Mouse (Mus musculus) gonadal fat pad, adult 2 months (tissue): Measurements from ENCODE around the gene Serpine2. TPM values are rescaled to one million over a fixed set of nuclear protein-coding genes. Genes with fewer than 3 reads are reported as not detected.

Experiments used
- DNase-seq: peaks from one replicate; pipeline ENCODE4 v3.0.0-alpha.2; 2012; ENCODE audit warnings: low read depth
- polyA plus RNA-seq: library from polyadenylated mRNA; depleted of rRNA; stranded (reverse); fragments of >200 nt; gene quantifications from 2 replicates; pipeline ENCODE4 v1.2.3, GENCODE M21; 2012; rRNA removed

The Serpine2 gene
- polyA plus RNA-seq, result 41.0 and 91.6 TPM in 2 replicates

DNA sequence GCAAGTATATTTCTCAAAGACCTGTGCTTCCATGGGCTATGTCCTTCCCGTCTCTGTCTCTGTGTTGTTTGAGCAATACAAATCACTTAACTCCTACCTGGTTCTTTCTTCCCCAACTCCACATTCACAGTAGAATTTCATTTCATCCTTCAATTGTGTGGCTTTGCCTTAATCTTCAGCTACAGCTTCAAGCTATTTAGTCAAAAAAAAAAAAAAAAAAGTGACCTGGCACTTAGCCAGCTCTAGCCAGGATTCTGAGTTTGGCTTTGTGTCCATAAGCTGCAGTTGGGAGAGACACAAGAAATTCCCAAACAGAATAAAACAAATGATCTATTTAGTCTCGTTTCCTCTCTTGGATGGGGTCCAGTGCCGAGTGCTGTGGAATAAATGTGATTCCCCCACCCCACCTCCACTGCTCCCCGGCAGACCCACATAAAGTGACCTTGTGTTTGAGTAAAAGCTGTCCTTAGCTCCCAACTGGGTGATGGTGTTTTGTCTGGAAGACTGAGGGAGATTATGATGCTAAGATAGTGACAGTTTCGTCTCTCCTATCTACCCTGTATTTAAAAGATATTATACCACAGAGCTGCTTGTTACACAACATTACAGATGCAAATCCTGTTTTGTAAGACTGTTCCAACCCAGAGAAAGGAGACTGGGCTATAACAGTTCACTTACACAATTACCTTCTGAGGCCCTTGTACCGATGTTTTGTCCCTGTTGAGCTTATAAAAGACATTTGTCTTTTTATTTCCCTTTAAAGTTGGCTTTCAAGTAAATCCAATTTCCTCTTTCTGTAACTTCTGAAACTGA, at the start of gene Serpine2:
Serpine2 (minus strand) TSS at position 51 of the 813 bp plus-strand sequence.
- no peak for DNase-seq

DNA sequence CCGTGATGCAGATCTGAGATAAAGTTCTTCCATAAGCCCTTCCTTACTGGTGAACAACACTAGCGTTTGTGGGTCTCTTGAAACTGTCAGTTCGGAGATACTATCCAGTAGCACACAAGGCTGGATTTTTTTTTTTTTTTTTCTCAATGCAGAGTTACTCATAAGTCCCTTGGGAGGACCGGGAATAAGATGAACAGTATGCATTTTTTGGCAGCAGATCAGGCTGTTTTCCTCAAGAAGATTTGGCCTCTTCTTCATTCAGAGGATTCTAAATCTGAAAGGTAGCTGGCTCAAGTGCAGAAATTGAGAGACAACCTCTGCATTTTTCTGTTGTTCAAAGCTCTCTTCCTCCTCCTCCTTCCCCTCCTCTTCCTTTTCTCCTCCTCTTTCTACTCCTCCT, 46.8 kb upstream of the Serpine2 start:
- DNase-seq, result no peak

DNA sequence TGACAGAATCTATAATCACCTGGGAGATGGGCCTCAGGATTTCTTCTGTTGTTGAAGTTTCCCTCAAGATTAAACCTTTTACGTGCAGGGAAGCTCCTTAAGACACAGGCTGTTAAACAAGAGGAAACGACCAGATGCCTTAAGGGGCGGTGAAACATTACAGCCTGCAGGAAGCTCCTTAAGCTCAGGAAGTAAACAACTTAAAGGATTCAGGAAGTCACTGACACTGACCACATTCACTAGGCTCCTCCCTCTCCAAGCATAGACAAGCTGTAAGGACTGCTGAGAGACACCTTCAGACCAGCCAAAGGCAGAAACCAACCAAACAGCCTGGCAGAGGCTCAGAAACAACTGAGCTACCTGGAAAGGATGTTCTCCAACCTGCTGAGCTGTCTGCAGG, 44.3 kb upstream of the Serpine2 start:
- DNase-seq, result no peak

DNA sequence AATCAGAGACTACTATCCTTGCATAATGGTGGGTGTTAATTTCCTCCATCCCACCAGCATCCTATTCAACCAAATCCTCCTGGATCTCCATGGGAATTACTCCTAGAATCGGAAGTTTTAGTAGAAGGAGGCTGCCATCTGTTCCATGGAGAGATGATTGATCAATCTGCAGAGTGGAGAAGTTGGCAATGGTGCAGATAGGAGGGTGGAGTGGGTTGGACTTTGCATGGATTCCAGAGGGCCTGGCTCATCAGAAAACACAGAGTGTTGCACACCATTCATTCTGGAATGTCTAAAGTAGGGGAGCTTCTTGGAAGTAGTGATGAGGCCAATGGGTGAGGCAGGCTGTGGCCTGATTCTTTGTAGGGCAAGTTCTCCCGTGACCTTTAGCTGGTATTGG, 41.9 kb upstream of the Serpine2 start:
- DNase-seq, result no peak

DNA sequence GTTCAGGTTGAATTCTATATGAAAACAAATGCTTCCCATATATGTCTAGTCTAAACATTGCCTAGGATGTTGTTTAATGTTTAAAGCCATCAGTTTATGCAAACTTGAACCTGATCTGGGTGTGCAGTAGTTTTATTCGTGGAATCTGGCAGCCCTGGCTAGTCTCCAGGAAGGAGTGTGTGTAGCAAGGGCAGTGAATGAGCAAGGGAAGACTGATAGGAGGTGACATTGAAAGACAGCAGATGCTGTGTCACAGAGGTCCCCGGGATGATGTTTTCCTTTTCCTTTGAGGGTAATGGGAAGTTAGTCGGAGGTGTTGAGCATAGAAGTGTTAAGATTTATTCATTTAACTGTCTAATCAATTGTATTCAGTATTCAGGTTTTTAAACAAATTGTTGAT, 21.7 kb upstream of the Serpine2 start:
- DNase-seq, result no peak

DNA sequence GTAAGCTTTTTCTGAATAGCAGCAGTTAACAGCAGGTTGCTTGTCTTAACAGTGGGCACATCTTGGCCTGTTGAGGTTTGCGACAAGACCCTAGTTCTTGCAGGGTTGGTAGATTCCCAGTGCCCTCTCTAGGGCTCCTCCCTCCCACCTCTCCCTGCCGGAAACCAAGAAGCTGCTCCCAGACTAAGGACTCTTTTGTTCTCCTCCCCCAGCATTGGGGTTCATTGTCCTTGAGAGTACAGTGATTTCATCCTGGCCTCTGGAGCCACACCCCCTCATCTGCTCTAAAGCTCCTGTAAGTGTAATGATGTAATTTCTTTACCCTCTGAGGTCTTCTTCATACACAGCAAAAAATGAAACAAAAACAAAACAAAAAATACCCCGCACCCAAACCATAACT, 13.8 kb upstream of the Serpine2 start:
- DNase-seq, result no peak

DNA sequence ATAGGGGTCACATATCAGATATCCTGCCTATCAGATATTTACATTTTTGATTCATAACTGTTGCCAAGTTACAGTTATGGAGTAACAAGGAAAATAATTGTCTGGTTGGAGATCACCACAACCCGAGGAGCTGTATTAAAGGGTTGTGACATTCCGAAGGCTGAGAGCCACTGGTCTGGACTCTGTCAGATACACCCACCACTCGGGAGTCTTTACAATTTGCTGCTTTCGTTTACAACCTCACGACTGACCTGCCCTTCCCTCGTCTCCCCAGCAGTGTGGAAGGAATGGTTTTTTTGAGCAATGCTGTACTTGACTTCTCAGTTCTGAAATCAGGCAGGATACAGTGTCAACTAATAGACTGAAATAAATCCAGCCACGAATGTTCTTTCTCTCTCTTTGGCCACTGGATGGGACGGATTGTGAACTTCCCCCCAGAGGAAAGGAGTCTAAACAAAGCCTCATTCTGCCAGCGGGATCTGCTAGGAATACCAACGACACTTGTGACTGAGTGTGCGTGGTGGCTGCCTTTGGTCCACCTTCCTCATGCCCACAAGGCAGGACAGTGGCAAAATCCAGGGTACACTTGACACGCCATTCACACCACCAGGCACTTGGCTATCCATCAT, 455 bp downstream of the Serpine2 start:
- no peak for DNase-seq

DNA sequence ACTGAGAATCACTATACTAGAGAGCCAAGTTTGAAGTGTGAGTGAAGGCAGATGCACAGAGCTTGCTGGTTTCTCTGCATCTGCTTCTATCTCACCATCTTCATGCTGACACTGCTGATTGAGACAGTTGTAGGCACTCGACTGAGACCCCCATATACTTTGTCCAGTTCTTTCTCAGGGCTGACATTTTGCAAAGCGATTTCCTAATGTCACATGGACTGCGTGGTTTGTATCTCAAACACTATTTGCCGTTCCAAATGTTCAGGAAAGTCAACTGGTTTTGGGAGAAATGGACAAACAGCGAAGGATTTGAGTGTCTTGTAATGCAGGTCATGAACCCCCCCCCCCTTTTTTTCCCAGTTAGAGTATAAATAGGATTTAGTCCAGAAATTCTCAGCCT, 1.0 kb downstream of the Serpine2 start:
- no peak for DNase-seq

DNA sequence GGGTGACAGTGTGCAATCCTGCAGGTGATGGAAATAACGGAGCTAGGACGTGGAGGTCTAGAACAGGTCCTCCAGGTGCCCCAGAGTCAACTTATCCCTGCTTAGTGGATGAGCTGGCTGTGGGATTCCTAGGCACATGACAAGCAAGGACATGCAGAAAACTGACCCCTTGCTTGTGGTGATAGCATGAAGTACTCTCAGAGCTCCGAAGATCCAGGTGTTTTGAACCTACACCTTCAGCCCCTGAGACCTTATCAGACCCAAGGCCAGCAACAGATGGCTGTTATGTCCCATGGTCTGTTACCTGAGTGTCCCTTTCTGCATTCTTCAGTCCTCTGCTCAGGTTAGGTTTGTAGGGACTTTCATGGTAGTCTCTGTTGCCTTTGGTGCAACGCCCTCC, 2.0 kb downstream of the Serpine2 start:
- no peak for DNase-seq

DNA sequence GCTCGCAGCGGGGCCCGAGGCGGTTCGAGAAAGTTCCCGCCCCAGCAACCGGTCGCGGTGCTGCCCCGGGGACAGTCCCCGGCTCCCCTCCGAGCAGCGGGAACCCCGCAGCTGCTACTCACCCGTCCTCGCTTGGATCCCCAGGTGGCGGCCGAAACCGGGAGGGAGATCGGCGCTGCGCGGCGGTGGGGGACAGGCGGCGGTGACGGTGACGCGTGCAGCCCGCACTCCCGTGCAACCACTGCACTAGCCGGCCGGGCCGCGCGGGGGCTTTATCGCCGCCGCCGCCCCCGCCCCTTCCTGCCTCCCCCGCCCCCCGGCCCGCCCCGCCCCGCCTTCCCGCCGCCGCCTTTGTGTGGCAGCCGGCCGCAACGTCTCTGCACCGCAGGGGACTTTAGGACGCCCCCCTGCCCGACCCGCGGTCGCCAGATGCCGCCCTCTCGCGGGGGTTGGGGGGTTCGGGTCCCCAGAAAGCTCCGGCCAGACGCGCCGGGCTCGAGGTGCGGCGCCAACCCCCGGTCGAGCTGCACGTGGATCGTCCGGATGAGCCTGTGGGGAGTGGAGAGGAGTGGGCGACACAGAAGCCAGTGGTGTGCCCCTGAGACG, 2.5 kb downstream of the Serpine2 start:
- no peak for DNase-seq

DNA sequence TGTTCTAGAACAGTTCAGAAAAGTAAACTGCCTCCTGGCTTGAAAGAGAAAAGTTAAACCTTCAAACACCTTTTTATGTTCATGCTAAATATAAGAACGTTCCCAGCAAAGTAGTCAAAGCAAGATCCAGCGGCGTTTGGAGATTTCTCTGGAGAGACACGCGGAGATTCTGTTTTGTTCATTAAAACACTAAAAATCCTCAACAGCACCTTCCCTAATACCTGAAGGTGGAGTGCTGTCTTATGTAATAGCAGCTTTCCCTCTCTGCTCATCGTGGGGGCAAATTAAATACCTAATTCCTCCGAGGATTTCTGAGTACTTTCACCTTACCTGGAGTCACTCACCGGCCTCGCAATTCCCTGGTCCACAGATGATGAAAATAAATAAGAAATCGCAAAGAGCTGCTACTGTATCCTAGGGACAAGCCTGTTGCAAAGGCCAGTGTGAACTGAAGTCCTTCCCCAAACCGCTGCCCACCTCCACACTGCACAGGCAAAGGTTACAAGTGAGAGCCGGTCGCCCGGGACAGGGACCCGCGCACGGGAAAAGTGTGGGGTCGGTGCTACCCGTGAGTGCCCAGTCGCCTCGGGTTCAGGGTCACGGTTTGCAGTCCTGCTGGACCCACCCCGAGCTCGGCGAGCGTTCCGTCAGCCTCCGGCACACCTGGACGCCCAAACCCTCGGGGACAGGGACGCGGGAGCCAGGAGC, 3.1 kb downstream of the Serpine2 start:
- DNase-seq, result no peak

DNA sequence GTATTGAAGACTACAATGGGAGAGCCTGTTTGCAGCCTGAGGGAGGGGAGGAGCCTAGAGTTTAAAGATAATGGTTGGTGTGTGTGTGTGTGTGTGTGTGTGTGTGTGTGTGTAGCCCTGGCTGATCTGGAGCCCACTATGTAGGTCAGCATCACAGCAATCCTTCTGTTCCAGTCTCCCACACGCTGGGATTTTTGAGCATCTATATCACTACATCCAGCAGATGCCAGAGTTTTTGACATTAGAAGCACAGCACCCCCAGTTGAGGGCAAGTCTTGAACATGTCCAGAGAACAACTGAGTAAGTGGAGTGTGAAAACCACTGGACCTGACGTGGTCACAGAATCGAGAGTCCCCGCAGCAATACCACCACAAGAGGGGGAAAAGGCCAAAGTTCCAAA, 4.2 kb downstream of the Serpine2 start:
- no peak for DNase-seq

DNA sequence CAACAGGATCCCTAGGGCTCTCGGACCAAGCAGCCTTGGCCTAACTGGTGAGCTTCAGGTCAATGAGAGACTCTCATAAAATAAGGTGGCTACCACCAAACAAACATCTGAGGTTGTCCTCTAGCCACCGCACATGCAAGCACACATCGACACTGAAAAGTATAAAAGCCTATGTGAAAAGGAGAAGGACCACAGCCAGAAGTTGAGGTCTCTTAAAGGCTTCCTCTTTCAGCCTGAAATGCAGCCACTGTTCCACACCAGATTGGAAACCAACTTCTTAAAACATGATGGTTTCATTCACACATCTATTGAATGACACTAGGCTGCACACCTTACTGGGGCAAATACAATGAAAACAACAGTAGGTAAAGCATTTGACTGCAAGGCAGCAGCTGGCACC, 7.5 kb downstream of the Serpine2 start:
- no peak for DNase-seq

DNA sequence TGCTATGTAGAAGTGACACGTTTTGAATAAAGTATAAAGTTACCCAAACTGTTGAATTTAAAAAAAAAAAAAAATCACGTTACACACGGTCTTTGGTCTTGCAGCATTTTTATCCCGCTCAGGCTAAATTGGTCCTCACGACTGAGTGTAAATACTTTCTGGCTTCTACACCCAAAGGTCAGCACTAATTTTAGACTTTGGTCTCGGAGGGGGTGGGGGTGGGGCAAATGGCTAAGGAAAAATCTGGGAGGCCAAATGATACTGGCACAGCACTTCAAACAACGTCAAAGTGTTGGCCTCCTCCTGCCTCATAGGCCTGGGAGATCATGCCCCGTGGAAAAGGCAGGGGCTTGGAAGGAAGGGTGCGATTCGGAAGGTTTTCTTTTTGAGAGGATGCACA, 10.6 kb downstream of the Serpine2 start:
- no peak for DNase-seq

DNA sequence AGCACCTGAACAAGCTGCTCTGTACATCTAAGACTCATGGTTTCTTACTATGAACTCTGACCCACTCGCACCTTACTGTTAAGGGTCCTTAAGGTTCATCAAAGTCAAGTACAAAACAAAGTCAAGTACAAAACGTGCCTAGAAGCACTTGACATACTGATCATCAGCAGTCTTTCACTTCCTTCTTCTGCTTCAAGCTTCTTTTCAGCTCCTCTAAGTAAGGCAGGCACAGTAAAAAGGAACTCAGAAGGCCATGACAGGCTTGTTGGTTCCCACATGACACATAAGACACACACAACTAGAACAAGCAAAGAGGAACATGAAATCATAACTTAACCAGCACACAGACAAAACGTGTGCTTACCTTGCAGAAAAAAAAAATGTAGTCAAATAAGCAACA, 12.3 kb downstream of the Serpine2 start:
- DNase-seq, result no peak

DNA sequence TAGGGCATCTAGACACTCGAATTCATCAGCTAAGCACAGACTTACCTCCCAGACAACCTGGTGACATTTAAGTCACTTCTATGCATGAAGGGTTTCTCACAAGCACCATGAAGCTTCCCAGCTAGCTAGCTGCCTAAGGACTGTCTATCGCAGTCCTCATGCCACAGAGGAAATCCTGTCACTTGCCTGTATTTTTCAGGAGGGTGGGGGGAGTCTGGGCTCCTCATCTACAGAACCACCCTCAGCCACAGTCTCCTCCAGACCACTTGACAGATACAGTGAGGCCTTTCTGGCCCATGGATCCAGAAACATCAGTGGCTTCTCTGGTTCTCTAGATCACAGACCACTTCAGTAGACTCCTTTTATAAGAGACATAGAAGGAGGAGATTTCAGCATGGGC, 14.1 kb downstream of the Serpine2 start:
- no peak for DNase-seq

DNA sequence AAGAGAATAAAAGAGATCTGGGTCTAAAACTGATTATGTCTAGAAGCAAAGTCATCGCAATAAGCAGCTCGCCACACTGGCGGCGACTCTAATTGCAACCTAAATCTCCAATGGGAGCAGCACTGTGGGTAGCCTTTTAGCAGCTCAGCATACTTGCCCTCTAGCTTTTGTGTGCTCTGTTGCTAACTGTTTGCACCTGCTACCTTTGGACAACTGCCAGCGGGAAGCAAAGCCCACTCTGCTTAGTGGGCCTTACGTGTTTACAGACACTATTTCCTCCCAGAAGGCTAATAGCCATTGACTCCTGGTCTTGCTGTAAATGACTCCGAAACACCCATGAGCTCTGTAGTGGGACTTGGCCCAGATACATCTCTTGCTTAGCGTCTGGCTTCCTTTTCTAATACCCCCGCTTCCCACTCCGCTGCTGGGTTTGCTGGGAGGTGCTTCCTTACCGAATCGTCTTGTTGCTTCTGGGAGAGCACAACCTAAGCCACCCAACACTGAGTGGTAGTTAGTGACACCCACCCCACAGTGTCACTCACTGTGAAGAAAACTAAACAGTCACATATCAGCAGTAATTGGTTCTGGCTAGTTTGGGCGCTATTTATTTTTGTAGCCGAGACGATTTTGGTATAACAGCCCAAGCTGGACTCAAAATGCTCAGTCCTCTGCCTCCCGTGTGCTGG, 28.1 kb downstream of the Serpine2 start:
- no peak for DNase-seq

DNA sequence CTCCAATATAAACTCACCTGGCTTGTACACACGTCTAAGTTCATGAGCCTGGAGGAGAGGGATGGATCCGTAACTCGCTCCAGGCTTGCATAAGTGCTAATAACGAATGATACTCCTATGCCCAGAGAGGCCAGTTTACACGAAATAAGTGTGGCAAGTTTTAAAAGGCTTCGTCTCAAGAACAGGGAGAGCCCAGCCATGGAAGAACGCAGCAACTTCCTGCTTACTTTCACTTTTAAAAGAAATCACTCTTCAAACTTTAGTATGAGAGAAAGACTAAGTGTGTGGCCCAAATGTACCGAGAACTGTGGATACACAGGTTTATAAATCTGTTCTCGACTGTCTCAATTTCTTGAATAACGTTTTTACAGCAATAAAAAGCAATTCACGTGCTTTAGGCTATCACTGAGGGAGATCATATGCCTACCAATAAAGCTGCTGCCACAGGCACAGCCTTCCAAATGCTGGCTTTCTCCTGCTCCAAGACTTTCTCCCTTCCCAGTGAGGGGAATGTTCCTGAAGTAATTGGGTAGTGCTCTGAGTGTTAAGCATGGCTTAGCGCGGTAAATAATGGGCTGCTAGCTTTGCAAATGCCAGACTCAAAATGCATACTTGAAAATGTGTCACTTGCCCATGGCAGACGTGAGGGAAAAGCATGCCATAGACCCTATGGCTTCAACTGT, 36.9 kb downstream of the Serpine2 start:
- DNase-seq, result no peak

DNA sequence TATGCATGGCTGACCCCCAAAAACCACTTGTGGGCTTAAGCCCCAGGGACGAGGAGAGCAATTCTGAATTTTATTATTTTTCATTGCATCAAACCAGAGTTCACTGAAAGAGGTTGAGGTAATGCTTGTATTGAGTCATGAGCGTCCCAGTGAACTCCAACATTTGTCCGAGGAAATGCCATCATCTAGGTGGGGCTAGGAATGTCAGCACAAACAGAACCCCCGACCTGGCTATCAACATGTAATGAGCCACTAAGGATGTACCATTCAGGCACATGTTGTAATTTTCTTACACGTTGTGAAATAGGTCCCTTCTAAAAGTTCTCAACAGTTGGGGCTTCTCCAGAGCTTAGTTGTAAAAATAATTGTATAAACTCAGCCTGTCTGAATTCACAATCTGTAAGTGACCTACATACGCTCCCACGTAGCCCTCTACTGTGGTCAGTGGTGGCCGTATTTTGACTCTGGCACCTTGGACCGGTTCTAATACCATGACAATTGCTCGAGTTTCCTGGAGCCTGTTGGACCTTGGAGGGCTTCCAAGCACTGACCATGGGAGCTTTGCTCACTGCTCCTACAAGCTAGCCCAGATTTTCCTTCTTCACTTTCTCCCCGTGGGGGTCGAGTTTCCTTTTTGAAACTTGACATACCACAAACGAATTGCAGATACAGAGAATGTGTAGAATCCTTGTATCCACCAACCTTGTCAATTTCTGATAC, 38.0 kb downstream of the Serpine2 start:
- no peak for DNase-seq

DNA sequence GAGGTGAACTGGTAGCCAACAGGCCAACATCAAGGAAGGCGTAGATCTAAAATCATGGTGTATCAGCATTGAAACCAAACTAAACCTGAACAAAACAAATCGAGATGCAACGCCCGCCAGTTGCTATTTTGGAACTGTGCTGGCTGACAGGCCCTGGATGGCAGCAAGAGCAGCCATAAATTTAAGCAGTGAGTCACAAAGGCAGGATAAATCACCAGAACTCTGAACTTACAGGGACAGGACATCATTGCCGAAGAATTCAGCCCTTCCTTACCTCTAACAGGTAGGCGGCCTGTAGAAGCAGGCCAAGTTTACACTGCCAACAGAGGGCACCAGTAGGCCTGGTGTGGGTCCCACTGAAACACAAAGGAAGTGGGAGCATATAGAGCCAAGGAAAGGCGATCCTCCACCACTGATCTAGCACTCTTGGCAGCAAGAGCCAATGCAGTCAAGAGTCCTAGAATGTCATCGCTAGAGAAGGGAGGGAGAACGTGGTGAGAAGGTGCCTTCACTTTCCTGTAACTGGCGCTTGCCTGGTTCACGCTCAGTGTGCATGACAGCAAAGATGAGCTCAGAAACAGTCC, 41.6 kb downstream of the Serpine2 start:
- no peak for DNase-seq
